Mouse (Mus musculus) MEL (cell line): ENCODE measurements at regions not wholly inside any gene's neighbourhood (a gene's known extent, or its start where the extent isn't known, plus 50 kb on each side); places are given as distances from the start of the nearest gene placed in this dataset.

ENCODE experiments used
- ELF1 ChIP-seq: IDR thresholded peaks from 2 replicates; pipeline ENCODE4 v1.6.1; 2014; ENCODE audit warnings: low read depth, mild to moderate bottlenecking, inconsistent platforms, low read length, improper control_type of control experiment, moderate library complexity
- MXI1 ChIP-seq: IDR thresholded peaks from 2 replicates; pipeline ENCODE4 v1.6.1; 2011; ENCODE audit warnings: mild to moderate bottlenecking, low read depth, low read length, improper control_type of control experiment
- POLR2A ChIP-seq, 2 experiments: IDR thresholded peaks; 2 replicates each; pipeline ENCODE4 v1.6.1; 2011 to 2012; ENCODE audit warnings: low read length in 2 of 2, mild to moderate bottlenecking in 2 of 2, control low read depth in 1 of 2, improper control_type of control experiment in 1 of 2, low read depth in 1 of 2, moderate library complexity in 1 of 2; ENCODE audit not compliant: control insufficient read depth in 1 of 2, insufficient read depth in 1 of 2, poor library complexity in 1 of 2

DNA sequence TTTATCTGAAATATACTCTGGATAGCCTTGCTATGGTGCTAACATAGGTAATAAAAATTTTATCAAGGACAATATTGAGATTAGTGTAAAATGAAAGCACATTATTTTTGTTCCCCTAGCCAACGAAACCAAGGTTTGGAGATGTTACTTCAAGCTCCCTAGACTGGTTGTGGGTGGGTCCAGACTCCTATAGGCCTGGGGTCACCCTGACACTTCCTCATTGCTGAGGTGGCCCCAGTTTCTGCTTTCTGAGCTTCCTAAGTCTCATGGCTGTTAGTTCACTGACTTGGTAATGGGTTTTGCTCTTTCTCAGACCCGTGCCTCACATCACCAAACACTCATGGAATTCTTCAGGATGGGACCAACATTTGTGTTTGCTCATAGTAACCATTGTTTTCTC, 49.9 kb upstream of the Dkk2 start:
- TF ChIP-seq ELF1 (no peak), MXI1 (no peak), POLR2A (IDR thresholded peaks at IDR 0.05; ENCODE audit: control insufficient read depth in 1 of 2, insufficient read depth in 1 of 2, low read depth in 1 of 2, low read length in 2 of 2, poor library complexity in 1 of 2) (no peak)
